Mouse (Mus musculus) kidney, adult 2 months (tissue): Measurements from ENCODE around the gene Gtf2a1l. TPM values are rescaled to one million over a fixed set of nuclear protein-coding genes. Genes with fewer than 3 reads are reported as not detected.
A peak's percentile ranks its signal among the peaks of the same experiment; 100 is the strongest.

Experiments used
- DNase-seq: peaks from one replicate; pipeline ENCODE4 v3.0.0; 2021
- H3K27ac ChIP-seq: fragments of 200-500 bp; 2 replicates; pipeline ENCODE4 v1.5.1; 2012; ENCODE audit warnings: low read depth, low read length, control low read depth, inconsistent platforms; ENCODE audit not compliant: insufficient read depth
- H3K27me3 ChIP-seq: fragments of 200-500 bp; replicated peaks from 2 replicates; pipeline ENCODE4 v1.6.1; 2012; ENCODE audit warnings: mild to moderate bottlenecking, moderate library complexity, low read length, inconsistent platforms; ENCODE audit not compliant: control insufficient read depth, insufficient read depth
- H3K36me3 ChIP-seq: fragments of 200-500 bp; 2 replicates; pipeline ENCODE4 v1.6.1; 2012; ENCODE audit warnings: mild to moderate bottlenecking, moderate library complexity, low read length, inconsistent platforms; ENCODE audit not compliant: control insufficient read depth, insufficient read depth
- H3K4me1 ChIP-seq: fragments of 200-500 bp; 2 replicates; pipeline ENCODE4 v1.6.1; 2011; ENCODE audit warnings: low read length; ENCODE audit not compliant: control insufficient read depth, insufficient read depth
- H3K4me3 ChIP-seq: fragments of 200-500 bp; 2 replicates; pipeline ENCODE4 v1.5.1; 2011; ENCODE audit warnings: mild to moderate bottlenecking, low read depth, low read length, control low read depth; ENCODE audit not compliant: insufficient read depth
- CTCF ChIP-seq: fragments of 200-500 bp; conservative IDR thresholded peaks from 2 replicates; pipeline ENCODE4 v1.5.1; 2011; ENCODE audit warnings: low read depth, mild to moderate bottlenecking, control low read depth, low read length, moderate library complexity, mixed read lengths; ENCODE audit not compliant: insufficient read depth, insufficient read length
- POLR2A ChIP-seq: fragments of 200-500 bp; IDR thresholded peaks from one replicate; pipeline ENCODE4 v1.6.1; 2011; ENCODE audit warnings: low read depth, low read length, control low read depth
- WGBS: fragments of 180-500 bp; shearing (Covaris S2); methylation state at CpG from one replicate; pipeline ENCODE4 v1.1.7; 2018; 5-methylcytosine and 5-hydroxymethylcytosine counted together
- polyA plus RNA-seq: library from polyadenylated mRNA; depleted of rRNA; stranded (reverse); fragments of >200 nt; gene quantifications from 2 replicates; pipeline ENCODE4 v1.2.3, GENCODE M21; 2012; rRNA removed

The Gtf2a1l gene
- 0.10 and 0.14 TPM in 2 replicates for polyA plus RNA-seq

GRCm38 (mm10) chr17:88668452-88668851 lies at the start of gene Gtf2a1l:
Gene Gtf2a1l, plus strand, starts transcription at chr17:88668660.
- no peak within 1 kb of the TSS for H3K4me3 ChIP-seq
- TF ChIP-seq POLR2A (no peak), CTCF (no peak)
- H3K4me1 ChIP-seq: no peaks in the 10 kb centered on the region
- no peaks in the 10 kb centered on the region for H3K36me3 ChIP-seq
- peak; percentile 18 for DNase-seq
- no peak within 1 kb of the TSS for H3K27ac ChIP-seq
- WGBS: 28% methylated on average over 21 of the region's 21 CpGs
- no peaks in the 10 kb centered on the region; the same call in 1 of the 2 replicates for H3K27me3 ChIP-seq

- H3K4me3 ChIP-seq: no peak overlapping the region
- peaks cover 7% of the 10 kb centered on the region for H3K4me1 ChIP-seq
- TF ChIP-seq CTCF (no peak), POLR2A (no peak)
- 89% methylated on average over 4 of the region's 4 CpGs for WGBS
- H3K27me3 ChIP-seq: no peaks in the 10 kb centered on the region
- no peak overlapping the region for H3K27ac ChIP-seq
- DNase-seq: no peak
- H3K36me3 ChIP-seq: no peaks in the 10 kb centered on the region
These were observed 47.5 kb upstream of the Gtf2a1l start for GRCm38 (mm10) chr17:88620935-88621334.

- Histone ChIP-seq H3K27ac (no peak overlapping the region), H3K4me1 (peaks cover 9% of the 10 kb centered on the region)
- TF ChIP-seq POLR2A (no peak), CTCF (no peak)
These were observed 47.1 kb upstream of the Gtf2a1l start for GRCm38 (mm10) chr17:88621374-88621773.

GRCm38 (mm10) chr17:88622711-88623110 lies 45.7 kb upstream of the Gtf2a1l start:
- TF ChIP-seq POLR2A (no peak), CTCF (no peak)

More at GRCm38 (mm10) chr17:88621374-88621773, 47.1 kb upstream of the Gtf2a1l start:
- Histone ChIP-seq H3K36me3 (no peaks in the 10 kb centered on the region), H3K4me3 (no peak overlapping the region), H3K27me3 (no peaks in the 10 kb centered on the region)
- WGBS: 77% methylated on average over 3 of the region's 3 CpGs
- DNase-seq: no peak

DNA sequence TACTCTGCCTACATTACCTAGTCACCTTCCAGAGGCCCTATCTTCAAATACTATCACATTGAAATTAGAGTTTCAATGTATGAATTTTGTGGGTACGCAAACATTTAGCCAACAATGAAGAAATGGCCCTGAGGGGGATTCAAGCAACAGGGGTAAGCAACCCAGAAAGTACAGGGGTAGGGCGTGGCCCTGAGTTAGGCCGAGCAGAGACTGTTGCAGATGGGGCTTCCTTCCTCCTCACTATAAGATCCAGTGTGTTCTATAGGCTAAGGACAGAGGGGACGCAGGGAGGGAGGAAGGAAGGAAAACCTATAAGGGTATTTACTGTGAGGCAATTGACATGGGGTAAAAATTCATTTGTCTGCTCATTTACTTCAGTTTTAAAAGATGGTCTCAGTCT lies 44.1 kb upstream of the Gtf2a1l start:
- TF ChIP-seq CTCF (no peak), POLR2A (no peak)
- Histone ChIP-seq H3K4me1 (peaks cover 21% of the 10 kb centered on the region), H3K4me3 (no peak overlapping the region), H3K27ac (no peak overlapping the region), H3K27me3 (no peaks in the 10 kb centered on the region), H3K36me3 (no peaks in the 10 kb centered on the region)
- WGBS: 92% methylated on average over 4 of the region's 4 CpGs
- DNase-seq: no peak

More at GRCm38 (mm10) chr17:88622711-88623110, 45.7 kb upstream of the Gtf2a1l start:
- no peak overlapping the region for H3K4me3 ChIP-seq
- WGBS: 92% methylated on average over 1 of the region's 1 CpGs
- no peak for DNase-seq
- H3K27me3 ChIP-seq: no peaks in the 10 kb centered on the region
- no peaks in the 10 kb centered on the region for H3K36me3 ChIP-seq
- no peak overlapping the region for H3K27ac ChIP-seq
- peaks cover 17% of the 10 kb centered on the region for H3K4me1 ChIP-seq

- H3K4me3 ChIP-seq: no peak overlapping the region
- H3K27ac ChIP-seq: no peak overlapping the region
- peaks cover 30% of the 10 kb centered on the region for H3K4me1 ChIP-seq
- 91% methylated on average over 13 of the region's 13 CpGs for WGBS
- no peaks in the 10 kb centered on the region for H3K36me3 ChIP-seq
- TF ChIP-seq CTCF (no peak), POLR2A (no peak)
- no peaks in the 10 kb centered on the region for H3K27me3 ChIP-seq
- no peak for DNase-seq
These were observed 43.1 kb upstream of the Gtf2a1l start for GRCm38 (mm10) chr17:88625350-88625749.

DNA sequence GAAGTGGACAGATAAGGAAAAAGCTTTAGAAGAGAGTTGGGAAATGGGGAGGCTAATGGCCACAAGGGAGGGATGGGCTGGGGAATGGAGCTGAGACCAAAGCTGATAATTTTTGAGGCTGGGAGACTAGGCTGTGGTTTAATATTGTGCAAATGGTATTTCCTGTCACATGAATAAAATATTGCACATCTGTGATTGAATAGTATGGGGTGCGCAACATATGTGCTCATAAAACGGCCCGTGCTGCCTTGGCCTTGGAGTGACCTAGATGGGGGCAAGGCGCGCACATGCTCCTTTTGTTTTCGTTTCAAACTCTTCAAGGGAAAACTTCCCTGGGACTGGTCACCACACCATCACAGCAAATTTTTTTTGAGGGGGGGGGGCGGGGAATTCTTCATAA lies 42.5 kb upstream of the Gtf2a1l start:
- no peaks in the 10 kb centered on the region for H3K36me3 ChIP-seq
- H3K27me3 ChIP-seq: no peaks in the 10 kb centered on the region
- TF ChIP-seq POLR2A: no peak
- no peak for TF ChIP-seq CTCF
- 39% methylated on average over 7 of the region's 7 CpGs for WGBS
- peak; percentile 16 for DNase-seq
- H3K4me1 ChIP-seq: peaks cover 32% of the 10 kb centered on the region
- H3K27ac ChIP-seq: peak overlapping the region; percentile 89
- no peak overlapping the region for H3K4me3 ChIP-seq
